Mouse (Mus musculus) left cerebral cortex, adult 9 months (tissue): ENCODE results near the gene Smim7.

Source experiments
- DNase-seq, 2 experiments: peaks; one replicate each; pipeline ENCODE4 v3.0.0; 2022; ENCODE audit warnings: low spot score in 2 of 2

Smim7 gene

DNA sequence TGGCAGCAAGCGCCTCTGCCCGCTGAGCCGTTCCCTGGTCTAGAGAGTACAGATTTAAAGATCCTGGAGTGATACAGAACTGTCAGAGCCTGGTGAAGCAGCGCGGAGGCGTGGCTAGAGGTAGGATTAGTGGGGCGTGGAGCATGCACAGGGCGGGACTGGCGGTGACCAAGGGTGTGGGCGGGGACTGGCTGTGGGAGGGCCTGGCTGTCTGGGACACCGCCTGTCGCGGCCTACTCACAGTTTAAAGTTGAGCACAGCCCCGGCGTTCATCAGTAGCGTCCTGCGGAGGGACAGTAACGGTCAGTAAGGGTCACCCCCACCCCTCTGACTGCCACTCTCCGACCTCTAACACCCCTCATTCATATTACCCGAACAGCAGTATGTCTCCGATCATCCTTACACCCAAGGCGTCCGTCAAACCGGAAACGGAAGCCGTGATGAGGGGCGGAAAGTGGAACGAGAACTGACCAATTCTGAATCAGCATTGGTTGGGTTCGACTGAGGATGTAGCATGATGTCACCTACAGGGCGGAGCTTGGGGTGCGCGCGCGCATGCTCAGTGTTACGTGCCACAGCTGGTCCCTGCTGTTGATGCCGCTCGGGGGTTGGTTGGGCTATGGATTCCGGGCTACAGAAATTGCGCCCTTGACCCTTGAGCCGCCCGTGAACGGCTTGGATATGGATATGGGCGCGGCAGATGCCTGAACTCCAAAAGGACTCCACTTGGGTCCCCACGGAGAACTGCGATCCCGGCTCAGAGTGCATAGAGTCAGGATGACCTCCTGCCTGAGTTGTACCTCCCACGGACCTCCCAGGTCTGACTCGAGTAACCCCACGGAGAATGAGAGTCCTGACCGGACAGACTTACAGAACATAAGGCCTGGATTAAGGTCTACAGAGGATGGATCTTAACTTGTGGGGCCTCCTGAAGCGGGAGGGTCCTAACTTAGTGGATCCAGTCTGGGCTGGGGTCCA is at the start of gene Smim7:
Gene Smim7 (minus strand): TSS at position 456 of the 978 bp plus-strand sequence.
- peak; percentile 96 to 98 for DNase-seq

DNA sequence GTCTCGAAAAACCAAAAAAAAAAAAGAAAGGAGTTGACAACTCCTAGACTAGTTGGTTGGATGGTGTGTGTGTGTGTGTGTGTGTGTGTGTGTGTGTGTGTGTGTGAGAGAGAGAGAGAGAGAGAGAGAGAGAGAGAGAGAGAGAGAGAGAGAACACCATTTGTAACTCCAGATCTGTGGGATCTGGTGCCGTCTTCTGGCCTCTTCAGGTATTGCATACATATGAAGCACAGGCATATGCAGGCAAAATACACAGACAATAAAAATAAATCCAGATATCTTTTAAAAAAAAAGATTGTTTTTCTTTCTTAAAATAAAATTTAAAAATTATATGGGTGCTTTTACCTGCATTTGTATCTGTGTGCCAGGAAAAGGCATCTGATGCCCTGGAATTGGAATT is 19.3 kb upstream of the Smim7 start:
- DNase-seq = no peak

DNA sequence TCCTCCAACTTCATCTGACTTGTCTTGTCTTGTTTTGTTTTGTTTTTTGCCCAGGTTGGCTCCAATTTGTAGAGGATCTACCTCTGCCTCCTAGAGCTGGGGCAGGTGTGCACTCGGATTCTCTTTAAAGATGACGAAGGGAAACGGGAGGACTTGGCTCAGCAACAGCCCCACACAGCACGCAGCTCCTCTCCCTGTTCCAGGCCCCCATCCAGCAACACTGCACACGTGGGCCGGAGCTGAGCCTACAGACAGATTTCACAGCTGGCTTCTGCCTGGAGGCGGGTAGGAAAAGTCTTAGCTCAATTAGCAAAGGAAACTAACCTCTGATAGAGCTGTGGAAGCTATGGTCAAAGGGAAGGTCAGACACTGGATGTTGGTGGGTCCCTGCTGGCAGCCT is 18.4 kb upstream of the Smim7 start:
- DNase-seq = peak; percentile 71 to 86

DNA sequence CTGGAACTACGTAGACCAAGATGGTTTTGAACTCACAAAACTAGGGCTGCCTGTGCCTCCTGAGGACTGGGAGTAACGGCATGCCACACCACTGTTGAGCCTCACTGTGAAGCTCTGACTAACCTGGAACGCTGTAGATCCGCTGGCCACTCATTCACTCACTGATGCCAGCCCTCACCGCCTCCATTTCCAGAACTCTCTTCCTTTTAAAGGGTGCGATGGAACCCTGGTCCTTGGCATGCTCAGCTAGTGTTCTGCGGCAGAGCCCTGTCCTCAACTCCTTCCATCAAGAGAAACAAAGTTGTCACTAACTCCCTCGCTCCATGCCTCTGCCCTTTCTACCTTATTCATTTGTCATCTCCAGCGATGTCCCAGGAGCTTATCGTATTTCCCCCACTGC is 18.0 kb upstream of the Smim7 start:
- peak in 1 of 2 experiments; percentile 46 for DNase-seq

DNA sequence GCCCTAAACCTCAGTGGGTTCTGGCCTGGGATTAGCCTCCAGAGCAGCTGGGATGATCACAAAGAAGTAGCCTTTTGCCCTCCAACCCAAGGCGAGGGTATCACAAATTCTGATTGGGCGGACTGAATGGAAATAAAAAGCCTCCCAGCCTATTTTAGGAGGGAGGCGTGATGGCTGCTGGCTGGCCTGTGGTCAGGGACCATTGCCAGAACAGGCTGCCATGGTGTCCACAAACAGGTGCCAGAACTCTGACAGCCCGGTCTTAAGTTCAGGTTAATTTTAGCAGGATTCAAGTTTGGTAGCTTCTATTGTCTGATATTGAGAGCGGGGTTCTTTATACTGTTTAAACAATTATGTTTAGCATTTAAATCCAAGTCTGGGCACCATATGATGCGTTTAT is 16.9 kb upstream of the Smim7 start:
- DNase-seq = no peak

DNA sequence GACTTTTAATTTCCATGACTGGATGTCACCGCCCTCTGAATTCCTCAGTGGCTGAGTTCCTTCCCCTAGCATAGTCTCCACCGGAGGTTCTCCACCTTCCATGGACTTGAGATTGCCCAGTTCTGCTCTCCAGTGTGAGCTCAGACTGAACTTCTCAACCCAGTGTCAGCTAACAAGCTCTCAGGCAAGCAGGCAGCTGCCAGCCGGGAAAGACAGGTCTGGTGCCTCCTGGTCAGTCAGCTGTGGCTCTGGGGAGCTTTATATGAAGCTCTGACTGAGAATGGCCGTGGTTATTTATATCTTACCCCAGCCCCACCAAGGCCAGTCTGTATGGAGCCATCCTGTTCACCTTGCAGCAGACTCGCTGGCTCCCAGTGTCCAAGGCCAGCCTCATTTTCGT is 13.5 kb upstream of the Smim7 start:
- DNase-seq = no peak

DNA sequence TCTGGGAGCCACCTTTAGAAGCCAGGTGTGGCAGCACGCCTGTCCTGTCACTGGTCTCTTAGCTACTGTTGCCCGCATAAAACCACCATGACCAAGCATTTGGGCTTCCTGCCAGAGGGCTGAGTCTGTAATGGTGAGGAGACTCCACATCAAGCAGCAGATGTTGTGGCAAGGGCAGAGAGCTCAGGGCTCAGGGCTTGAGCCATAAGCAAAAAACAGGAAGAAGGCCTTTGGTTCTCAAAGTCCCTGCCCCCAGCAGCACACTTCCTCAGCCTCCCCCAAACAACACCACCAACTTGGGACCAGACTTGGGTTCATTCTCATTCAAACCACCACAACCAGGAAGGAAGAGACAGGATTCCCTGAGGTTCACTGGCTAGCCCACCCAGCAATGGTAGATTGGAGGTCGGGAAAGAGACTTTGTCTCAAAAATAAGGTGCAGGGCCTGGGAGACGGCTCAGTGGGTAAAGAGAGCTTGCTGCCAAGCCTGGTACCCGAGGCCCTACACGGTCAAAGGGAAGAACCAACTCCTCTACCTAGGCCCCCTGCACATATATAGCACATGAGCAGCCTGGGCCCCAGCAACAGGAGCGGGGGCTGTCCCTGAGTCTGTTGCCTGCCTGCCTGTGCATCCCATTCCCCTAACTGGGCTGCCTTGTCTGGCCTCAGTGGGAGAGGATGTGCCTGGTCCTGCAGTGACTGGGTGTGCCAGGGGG is 12.3 kb upstream of the Smim7 start:
- DNase-seq = no peak

DNA sequence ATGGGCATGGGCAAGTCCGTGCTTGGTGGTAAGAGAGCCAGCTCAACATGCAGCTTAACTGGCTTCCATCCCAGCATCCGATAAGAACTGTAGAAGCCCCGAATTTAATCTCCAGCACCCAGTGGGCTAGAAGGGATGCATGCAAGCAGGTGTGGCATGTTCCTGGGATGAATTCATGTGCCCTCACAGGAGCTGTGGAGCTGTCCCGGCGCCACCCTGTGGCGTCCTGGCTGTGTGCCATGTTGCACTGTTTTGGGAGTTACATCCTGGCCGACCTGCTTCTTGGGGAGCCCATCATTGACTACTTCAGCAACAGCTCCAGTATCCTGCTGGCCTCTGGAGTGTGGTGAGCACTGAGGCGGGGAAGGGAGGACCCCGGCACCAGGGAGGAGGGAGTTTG is 8.5 kb upstream of the Smim7 start:
- DNase-seq = no peak

DNA sequence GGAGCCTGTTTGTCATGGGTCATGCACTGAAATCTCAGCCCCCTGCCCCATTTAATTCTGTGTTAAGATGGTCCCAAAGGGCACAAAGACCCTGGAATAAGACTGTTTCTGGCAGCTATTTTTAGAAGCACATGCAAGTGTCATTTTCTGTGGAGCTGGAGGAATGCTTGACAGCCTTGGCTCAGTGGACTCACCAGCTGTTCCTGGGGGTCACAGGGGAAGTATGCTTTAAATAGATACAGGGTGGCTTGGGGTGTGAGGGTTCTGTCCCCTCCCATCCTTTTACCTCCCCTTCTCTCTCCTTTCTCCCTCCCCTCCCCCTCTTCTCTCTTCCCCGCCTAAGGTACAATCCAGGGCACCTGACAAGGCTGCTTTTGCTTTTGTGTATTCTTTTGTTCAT is 7.1 kb upstream of the Smim7 start:
- no peak for DNase-seq

DNA sequence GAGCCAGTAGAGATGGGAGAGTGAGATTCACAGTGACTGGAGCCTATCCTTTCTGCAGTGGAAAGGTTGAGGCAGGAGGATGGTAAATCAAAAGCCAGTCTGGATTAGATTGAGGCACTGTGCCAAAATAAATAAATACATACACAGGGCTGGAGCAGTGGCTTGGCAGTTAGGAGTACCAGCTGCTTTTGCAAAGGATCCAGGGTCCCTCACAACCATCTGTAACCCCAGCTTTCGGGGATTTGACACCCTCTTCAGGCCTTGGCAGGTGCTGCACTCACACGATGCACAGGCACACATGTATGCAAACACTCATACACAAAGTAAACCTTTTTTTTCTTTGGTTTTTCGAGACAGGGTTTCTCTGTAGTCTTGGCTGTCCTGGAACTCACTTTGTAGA is 6.4 kb upstream of the Smim7 start:
- no peak for DNase-seq

DNA sequence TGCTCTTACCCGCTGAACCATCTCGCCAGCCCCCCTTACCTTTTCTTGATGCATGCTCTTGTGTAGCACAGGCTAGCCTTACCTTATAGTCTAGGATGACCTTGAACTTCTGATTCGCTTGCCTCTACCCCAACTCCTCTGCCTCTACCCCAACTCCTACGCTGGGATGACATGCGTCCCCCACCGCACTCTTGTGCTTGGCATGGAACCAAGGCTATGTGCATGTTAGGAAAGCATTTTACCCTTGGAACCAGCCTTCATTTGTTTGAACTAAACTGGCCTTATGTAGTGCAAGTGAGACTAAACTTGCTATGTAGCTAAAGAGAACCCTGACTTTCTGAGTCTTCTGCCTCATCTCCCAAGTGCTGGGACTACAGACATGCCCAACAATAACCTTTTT is 5.0 kb upstream of the Smim7 start:
- DNase-seq = no peak

DNA sequence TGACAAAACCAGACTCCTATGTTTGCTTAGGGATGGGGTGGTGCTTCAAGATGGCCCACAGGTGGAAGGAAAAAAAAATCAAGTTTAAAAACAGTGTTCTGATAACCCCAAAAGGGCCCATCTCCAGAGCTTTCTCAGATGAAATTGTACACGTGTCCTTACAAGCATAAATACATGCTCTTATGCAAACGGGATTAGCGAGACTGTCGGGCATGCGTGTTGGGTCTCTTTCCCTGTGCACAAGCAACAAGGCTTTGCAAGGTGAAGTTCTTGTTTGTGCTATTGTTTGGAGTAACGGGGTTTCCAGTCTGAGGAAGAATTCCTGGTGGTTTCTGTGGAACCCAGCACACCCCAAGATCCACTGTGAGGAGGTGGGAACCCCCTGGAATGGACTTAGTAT is 2.6 kb upstream of the Smim7 start:
- DNase-seq = no peak

DNA sequence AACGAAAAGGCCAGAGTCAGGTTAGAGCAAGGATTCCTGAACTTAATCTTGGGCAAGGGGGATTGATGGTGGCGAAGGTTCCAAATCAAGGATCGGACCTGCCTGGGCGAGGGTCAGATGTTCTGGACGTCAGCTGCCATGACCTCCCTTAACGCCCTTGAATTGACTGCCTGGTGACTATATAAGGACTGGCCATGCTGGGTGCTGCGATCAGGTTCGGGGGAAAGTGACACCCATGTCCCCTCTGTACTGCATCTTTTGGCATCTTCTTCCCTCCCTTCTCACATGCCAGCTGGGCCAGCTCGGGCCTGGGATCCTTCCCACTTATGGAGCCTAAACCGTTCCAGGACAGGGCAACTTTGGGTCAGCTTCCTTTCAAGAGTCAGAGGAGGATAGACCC is 1.6 kb upstream of the Smim7 start:
- DNase-seq = no peak

DNA sequence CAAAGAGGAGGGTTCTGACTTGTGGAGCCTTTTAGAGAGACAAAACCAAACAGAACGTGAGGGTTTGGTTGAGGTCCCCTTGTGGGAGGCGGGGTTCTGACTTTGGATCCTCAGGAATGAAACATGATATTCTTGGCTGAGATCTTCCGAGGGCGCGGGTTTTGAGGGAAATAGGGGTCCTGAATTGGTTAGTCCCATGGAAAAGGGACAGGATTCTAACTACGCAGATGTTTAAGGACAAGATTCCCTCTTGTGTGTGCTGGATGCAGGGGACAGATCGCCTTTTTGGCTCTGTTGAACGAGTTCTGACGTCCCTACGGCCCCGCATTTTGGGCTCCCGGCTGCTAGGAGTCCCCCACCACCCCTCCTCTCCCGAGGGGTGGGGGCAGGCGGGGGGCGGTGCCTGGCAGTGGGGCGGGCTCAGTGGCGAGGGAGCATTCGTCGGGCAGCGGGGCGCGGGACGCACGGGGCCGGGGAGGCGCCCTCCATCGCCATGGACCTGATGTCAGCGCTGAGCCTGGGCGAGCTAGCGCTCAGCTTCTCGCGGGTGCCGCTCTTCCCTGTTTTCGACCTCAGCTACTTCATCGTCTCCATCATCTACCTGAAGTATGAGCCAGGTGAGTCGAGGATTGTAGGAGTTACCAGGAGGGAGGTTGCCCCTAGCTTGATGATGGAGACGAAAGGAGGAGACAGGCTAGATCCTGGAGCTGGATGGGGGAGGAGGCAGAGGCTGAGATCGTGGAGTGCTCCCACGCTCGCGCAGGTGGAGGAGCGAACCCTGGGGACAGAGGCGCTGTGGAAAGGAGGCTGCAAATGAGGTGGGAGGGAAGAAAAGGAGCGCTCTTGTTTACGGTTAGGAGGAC is 954 bp upstream of the Smim7 start, which contains the start of gene Tmem38a:
Gene Tmem38a (plus strand): TSS at position 445 of the 863 bp plus-strand sequence.
- DNase-seq = peak; percentile 62 to 79

DNA sequence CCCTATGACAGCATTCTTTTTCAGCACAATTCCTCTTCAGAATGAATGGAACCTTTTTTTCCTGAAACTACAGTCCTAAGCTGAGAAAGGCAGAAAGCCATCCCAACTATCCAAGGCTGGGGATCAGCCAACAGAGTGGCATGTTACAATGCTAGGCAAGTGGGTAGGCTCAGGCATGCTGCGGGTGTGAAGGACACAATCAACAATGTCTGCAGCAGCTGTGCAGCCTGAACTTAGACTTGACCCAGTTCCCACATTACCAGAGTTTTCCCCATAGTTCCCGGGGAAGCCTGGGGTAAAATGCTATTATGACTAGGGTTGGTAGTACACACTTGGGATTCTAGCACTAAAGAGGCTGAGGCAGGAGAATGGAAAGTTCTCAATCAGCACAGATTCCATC is 4.9 kb downstream of the Smim7 start:
- DNase-seq = no peak

DNA sequence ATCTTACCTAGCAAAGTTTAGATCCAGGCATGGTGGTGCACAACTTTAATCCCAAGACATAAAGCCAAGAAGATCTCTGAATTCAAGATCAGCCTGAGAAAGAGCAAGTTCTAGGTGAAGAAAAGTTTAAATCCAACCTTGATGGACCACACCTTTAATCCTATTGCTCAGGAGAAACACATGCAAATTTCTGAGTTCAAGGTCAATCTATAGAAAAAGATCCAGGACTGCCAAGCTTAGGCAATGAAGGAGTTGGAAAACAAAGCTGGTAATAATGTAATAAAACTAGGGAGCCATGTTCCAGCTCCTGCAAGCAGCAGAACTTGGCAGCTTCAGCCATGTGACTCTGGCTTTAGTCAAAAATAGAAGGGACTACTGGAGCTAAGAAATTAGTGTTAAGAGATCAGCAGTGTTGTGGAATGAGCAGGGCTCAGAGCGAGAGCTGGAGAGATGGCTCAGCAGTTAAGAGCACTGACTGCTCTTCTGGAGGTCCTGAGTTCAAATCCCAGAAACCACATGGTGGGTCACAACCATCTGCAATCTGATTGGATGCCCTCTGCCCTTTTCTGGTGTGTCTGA is 9.7 kb downstream of the Smim7 start:
- no peak for DNase-seq

DNA sequence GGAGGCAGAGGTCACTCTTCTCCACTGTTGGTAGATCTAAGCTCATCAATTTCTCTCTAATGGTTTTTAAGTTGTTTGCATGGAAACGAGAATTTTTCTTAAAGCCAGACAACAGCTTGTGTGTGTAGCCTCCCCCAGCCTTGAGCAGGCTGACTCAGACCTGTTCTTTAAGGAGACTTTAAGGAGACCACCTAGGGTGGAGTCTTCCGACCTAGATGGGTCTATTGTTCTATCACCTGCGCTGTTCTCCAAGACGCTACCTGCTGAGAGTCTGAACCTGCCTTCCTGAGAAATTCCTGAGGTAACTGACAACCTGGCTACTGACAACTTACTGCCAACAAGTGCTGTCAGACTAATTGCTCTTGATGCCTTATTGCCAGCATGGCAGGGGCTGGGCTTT is 15.1 kb downstream of the Smim7 start:
- DNase-seq = no peak

DNA sequence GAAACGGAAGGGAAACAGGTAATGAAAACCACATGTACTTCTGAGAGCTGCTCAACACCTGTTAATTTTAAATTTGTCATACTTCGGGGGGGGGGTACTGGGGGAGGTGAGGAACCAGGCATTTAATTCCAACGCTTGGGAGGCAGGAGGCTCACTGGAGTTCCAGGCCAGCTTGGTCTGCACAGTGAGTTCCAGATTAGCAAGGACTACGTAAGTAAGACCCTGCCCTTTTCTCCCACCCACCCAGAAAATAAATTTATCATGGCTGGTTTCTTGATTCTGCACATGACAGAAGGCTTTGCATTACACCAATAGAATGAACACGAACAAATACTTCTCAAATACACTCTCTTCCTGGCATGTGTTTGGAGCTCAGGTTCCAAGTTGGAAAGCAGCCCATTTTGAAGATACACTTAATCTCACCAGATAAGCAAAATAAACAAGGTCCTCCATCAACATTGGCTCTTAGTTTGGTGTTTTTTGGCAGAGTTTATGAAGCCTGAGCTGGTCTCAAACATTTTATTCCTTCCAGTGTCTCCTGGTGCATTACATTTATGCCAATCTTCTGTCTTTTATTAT is 21.5 kb downstream of the Smim7 start:
- no peak for DNase-seq

DNA sequence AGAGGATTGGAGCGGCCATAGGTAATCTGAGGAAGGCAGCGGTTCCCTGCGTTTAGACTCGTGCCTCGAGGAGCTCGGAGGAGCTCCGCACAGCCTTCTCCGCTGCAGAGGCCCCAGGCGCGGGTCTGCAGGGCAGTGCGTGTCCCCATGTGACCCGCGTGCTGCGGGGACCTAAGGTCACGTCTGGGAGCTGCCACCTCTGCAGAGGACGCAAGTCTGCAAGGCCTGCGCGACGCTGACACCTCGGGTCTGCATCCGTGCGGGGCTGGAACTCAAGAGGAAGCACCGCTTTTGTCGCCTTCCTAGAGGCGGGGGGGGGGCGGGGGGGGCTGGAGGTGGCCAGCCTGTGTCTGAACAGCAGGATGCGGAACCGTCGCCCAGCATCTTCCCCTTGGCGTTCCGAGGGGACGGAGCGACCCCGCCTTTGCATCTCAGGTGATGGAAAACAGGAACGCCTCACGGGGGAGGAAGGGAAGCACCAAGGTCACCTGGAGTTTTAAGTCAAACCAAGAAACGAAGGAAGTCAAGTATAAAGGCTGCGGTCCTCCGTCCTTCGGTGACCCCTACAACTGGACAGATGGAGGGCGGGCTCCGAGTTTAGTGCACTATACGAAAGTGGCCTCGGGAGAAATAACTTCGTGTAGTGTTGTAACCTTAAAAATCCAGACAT is 22.1 kb downstream of the Smim7 start:
- peak in 1 of 2 experiments; percentile 19 for DNase-seq

DNA sequence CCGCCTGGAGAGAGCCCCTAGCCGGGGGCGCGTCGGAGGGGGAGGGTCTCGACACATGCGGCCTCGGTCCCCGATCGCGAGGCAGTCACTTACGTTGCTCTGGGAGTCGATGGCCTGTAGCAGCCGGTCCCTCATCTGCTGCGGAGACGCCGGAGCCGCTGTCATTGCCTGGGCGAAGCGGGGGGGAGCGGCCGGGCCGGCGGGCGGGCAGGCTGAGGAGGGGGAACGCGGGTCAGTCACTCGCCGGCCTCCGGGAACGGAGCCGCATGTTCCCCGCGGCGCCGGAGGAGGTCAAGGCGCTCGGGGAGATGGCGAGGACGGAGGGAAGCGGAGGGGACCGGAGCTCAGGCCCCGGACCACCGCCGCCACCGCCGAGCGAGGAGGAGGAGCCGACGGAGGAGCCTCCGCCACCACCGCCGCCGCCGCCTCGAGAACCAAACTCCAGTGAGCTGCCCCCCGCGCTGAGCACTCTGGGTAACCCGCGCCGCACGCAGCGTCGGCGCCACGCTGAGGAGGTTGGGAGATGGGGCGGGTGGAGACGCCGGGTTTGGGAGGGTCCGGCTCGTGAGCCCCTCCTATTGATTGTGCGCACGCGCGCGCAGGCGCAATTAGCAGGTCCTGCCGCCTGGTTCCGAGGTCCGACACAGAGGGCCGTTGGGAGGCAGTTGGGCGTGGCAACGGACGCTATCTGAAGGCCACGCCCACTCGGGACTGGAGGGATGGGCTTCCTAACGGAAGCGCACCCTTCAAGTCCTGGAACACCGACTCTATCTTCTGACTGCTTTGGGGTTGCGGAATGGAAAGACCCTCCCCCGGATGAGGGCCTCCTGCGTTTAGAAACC is 22.9 kb downstream of the Smim7 start, which contains the start of gene Med26:
Gene Med26 (minus strand): TSS at position 469 of the 842 bp plus-strand sequence.
- peak; percentile 98 for DNase-seq
